Mouse (Mus musculus) olfactory bulb, adult 2 months (tissue): ENCODE measurements at regions not wholly inside any gene's neighbourhood (a gene's known extent, or its start where the extent isn't known, plus 50 kb on each side); places are given as distances from the start of the nearest gene placed in this dataset.

Experiments
- H3K27ac ChIP-seq: fragments of 200-500 bp; 2 replicates; pipeline ENCODE4 v1.5.1; 2012; ENCODE audit warnings: low read depth, low read length; ENCODE audit not compliant: insufficient read depth
- H3K4me1 ChIP-seq: fragments of 200-500 bp; 2 replicates; pipeline ENCODE4 v1.6.1; 2012; ENCODE audit warnings: low read length; ENCODE audit not compliant: control insufficient read depth, insufficient read depth
- H3K4me3 ChIP-seq: fragments of 200-500 bp; 2 replicates; pipeline ENCODE4 v1.5.1; 2012; ENCODE audit warnings: mild to moderate bottlenecking, low read depth, low read length, moderate library complexity; ENCODE audit not compliant: insufficient read depth
- CTCF ChIP-seq: fragments of 200-500 bp; IDR thresholded peaks from 2 replicates; pipeline ENCODE4 v1.5.1; 2012; ENCODE audit warnings: low read depth, mild to moderate bottlenecking, low read length, moderate library complexity; ENCODE audit not compliant: insufficient read depth
- POLR2A ChIP-seq: fragments of 200-500 bp; IDR thresholded peaks from 2 replicates; pipeline ENCODE4 v1.6.1; 2012; ENCODE audit warnings: mild to moderate bottlenecking, low read depth, low read length, moderate library complexity; ENCODE audit not compliant: insufficient read depth
- WGBS: fragments of 180-500 bp; shearing (Covaris S2); methylation state at CpG from one replicate; pipeline ENCODE4 v1.1.7; 2018; 5-methylcytosine and 5-hydroxymethylcytosine counted together

DNA sequence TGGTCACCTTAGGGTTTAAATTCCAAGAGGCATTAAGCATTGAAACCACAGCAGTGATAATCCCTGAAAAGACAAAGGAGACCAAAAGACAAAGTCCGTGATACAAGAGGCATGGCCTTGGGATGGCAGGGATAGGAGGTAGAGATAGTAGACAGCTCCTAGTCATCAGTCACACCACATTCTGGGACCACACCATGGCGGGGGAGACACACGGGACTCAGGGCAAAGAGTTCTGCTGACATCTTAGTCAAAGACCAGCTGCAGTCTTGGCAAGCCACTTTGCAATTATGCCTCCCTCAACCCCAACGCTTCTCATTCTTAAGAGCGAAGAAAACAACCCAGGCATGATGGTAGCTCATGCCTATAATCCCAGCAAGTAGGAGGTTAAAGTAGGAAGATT is 339.6 kb upstream of the Jarid2 start:
- Histone ChIP-seq H3K27ac (no peak overlapping the region), H3K4me3 (no peak overlapping the region), H3K4me1 (no peaks in the 10 kb centered on the region)
- TF ChIP-seq CTCF (no peak), POLR2A (no peak)
- WGBS: 77% methylated on average over 5 of the region's 5 CpGs

DNA sequence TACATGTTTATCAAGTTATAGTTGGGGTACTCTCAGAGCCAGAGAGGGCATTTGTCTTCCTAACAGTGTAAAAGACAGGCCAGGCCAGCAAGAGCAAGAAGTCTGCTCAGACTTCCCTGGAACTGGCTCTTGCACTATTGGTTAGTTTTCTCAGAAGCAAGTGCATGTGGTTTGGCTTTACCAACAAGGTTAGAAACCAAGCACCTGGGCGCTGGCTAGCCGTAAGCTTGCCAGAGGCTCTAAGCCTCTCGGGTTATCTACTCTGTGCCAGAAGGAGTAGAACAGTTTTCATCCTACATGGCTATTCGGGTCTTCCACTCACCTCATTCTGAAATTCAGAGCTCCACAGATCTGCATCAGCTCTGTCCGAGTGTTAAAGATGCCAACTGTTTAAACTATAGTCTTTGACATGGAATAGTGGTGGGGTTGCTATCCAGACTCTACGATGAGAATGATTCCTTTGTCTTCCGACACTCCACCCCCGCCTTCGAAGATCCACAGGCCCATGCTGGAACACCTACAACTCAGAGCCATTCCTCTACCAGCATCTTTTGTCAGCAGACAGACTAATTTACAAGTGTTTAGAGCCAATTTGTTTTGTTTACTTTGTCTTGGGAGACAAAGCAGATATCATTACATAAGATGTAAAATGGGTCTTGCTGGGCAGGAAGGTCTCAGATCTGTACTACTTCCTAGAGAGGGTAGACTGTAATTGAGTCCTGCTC is 338.4 kb upstream of the Jarid2 start:
- no peak overlapping the region for H3K4me3 ChIP-seq
- WGBS: 85% methylated on average over 9 of the region's 9 CpGs
- H3K4me1 ChIP-seq: no peaks in the 10 kb centered on the region
- H3K27ac ChIP-seq: no peak overlapping the region
- TF ChIP-seq CTCF (no peak), POLR2A (no peak)

DNA sequence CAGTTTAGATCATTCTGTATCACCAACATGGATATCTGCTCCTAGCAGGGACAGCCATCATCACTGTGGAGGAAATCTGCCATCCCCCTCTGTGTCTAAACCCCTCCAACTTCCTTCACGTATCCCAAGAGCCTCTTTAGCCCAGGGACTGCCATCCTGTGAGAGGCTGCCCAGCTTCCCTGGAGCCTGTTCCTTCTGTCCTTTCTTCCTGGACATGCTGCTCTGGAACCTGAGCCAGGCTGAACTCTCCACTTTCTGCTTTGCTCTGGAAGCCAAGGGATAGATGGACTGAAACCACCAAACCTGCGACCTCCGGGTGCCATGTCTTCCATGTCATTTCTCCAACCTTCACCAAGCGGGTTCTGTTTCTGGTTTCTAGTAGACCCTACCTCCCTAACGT is 335.3 kb upstream of the Jarid2 start:
- H3K4me1 ChIP-seq: no peaks in the 10 kb centered on the region
- no peak overlapping the region for H3K27ac ChIP-seq
- no peak for TF ChIP-seq CTCF
- TF ChIP-seq POLR2A: no peak
- WGBS: 98% methylated on average over 5 of the region's 5 CpGs
- H3K4me3 ChIP-seq: no peak overlapping the region

GRCm38 (mm10) chr13:44398613-44399369 is 330.5 kb upstream of the Jarid2 start:
- H3K27ac ChIP-seq: no peak overlapping the region
- H3K4me3 ChIP-seq: no peak overlapping the region
- 96% methylated on average over 15 of the region's 15 CpGs for WGBS
- TF ChIP-seq POLR2A (no peak), CTCF (no peak)
- H3K4me1 ChIP-seq: peaks cover 11% of the 10 kb centered on the region

- WGBS: 56% methylated on average over 4 of the region's 4 CpGs
Measured at GRCm38 (mm10) chr13:44399370-44399685, 329.9 kb upstream of the Jarid2 start.

GRCm38 (mm10) chr13:44399831-44400321 is 329.4 kb upstream of the Jarid2 start:
- no peak overlapping the region for H3K27ac ChIP-seq
- H3K4me1 ChIP-seq: peaks cover 11% of the 10 kb centered on the region
- no peak for TF ChIP-seq CTCF
- no peak for TF ChIP-seq POLR2A
- H3K4me3 ChIP-seq: no peak overlapping the region
- 70% methylated on average over 7 of the region's 7 CpGs for WGBS

More at GRCm38 (mm10) chr13:44399370-44399685, 329.9 kb upstream of the Jarid2 start:
- no peak for TF ChIP-seq CTCF
- TF ChIP-seq POLR2A: no peak
- H3K4me1 ChIP-seq: peaks cover 11% of the 10 kb centered on the region
- no peak overlapping the region for H3K27ac ChIP-seq
- no peak overlapping the region for H3K4me3 ChIP-seq

- TF ChIP-seq CTCF: no peak
- TF ChIP-seq POLR2A: no peak
- Histone ChIP-seq H3K4me3 (no peak overlapping the region), H3K4me1 (peaks cover 11% of the 10 kb centered on the region), H3K27ac (no peak overlapping the region)
- WGBS: 92% methylated on average over 8 of the region's 8 CpGs
Measured at GRCm38 (mm10) chr13:44404010-44404575, 325.2 kb upstream of the Jarid2 start.

GRCm38 (mm10) chr13:44407307-44407706 is 322.0 kb upstream of the Jarid2 start:
- 67% methylated on average over 2 of the region's 2 CpGs for WGBS
- Histone ChIP-seq H3K4me3 (no peak overlapping the region), H3K27ac (no peak overlapping the region), H3K4me1 (peaks cover 6% of the 10 kb centered on the region; the same call in 1 of the 2 replicates)
- no peak for TF ChIP-seq CTCF
- TF ChIP-seq POLR2A: no peak

DNA sequence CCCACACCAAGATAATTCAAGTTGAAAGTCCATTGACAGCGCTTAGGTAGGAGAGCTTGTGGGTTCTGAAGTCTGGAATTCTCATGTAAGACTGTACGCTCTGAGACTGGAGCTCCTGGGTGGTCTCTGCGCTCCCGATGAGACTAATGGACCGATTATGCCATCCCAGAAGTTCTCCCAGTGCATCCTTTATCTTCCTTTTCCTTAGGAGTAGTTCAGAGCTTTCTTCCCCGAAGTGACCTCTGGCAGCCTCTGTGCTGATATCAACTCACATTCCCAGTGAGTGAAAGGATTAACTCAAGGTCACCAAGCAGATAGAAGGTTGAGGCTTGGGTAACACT is 320.7 kb upstream of the Jarid2 start:
- 89% methylated on average over 6 of the region's 6 CpGs for WGBS
- no peak for TF ChIP-seq CTCF
- no peak for TF ChIP-seq POLR2A
- H3K27ac ChIP-seq: no peak overlapping the region
- no peak overlapping the region for H3K4me3 ChIP-seq
- H3K4me1 ChIP-seq: peaks cover 6% of the 10 kb centered on the region; the same call in 1 of the 2 replicates

DNA sequence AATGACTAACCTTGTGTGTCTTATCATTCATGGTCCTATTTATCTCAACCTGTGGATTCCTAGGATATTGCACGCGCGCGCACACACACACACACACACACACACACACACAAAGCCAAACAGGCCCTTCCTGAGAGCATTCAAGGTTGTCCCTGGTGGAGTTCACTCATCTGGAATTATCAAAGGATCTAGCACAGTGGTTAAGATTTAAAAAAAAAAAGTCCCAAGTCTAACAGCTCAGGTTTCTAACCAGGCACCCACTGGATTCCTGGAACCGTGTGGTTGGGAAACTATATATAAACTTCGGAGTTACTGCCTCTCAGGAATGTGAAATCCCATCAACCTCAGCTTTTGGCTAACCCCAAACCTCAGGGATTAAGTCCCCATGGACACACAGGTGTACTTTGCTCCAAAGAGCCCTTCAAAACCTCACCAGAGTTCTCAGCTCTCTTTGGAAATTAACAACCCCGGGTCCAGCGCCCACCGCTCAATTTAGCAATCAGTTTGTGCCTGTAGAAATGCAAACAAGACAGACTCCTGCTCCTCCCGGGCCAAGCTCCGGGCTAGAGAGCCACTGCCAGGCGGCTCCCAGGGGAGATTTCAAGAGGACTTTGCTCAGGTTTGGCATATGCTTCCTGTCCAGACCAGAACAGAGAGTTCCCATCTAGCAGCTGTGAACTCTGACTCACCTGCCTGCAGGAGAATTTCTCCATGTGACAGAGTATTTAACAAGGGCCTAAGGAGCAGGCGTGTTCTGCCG is 320.1 kb upstream of the Jarid2 start:
- no peak for TF ChIP-seq CTCF
- TF ChIP-seq POLR2A: no peak
- H3K4me1 ChIP-seq: peaks cover 6% of the 10 kb centered on the region; the same call in 1 of the 2 replicates
- H3K27ac ChIP-seq: no peak overlapping the region
- H3K4me3 ChIP-seq: no peak overlapping the region
- 76% methylated on average over 14 of the region's 14 CpGs for WGBS
